Mouse (Mus musculus): ENCODE measurements around the gene H2-DMb1. TPM values are rescaled to one million over a fixed set of nuclear protein-coding genes. Genes with fewer than 3 reads are reported as not detected.

The H2-DMb1 gene
- polyA plus RNA-seq, 1 experiment from 2014 or later, result not detected

DNA sequence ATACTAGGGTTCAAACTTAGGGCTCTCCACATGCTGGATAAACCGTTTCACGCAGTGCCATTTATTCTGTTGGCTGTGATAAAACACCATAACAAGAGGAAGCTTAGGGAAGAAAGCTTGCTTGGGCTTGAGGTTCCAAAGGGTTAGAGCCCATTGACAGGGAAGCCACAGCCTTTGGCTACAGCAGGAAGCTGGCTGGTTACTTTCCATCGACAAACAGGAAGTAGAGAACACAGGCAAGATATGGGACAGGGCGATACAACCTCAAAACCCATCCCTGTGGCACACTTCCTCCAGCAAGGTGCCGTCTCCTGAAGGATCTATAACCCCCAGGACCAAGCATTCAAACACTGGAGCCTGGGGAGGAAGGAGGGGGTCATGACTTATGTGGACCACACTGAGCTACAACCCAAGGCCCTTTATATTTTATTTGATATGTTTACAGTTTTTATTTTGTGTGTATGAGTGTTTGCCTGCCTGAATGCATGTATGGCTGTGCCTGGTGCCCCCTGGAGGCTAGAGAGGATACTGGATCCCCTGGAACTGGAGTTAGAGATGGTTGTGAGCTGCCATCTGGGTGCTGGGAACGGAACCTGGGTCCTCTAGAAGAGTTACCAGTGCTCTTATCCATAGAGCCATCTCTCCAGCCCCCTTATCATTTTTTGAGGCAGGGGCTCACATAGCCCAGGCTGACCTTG lies 12.3 kb downstream of the H2-DMb1 start:
- Histone ChIP-seq H3K4me3 (no peak overlapping the region), H3K4me2 (no peak overlapping the region), H3K9me3 (replicated peaks) (no peaks in the 10 kb centered on the region; the same call in 1 of the 2 replicates), H3K27ac (no peak overlapping the region), H3K4me1 (no peaks in the 10 kb centered on the region), H3K27me3 (peaks cover 13% of the 10 kb centered on the region), H3K9ac (no peak overlapping the region), H3K36me3 (ENCODE audit: poor library complexity, severe bottlenecking) (no peaks in the 10 kb centered on the region)
- no peak for ATAC-seq
- 87% methylated on average over 6 of the region's 6 CpGs for WGBS

DNA sequence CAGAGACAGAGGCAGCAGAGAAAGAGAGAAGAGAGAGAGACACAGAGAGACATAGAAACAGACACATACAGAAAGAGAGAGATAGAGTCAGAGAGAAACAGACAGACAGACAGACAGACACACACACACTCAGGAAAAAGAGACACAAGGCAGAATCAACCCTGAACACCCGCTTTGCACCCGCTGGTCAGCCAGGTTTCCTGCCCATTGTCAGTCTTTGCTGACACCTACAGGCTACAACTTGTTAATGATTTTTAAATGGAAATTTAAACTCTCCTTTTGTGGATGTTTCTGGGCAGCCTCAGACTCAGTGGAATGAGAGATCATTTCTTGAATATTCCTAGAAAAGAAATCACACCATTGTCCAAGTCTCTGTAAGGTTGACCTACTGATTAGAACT lies 16.4 kb downstream of the H2-DMb1 start:
- Histone ChIP-seq H3K4me2 (no peak overlapping the region), H3K9me3 (replicated peaks) (peaks cover 7% of the 10 kb centered on the region; the same call in 1 of the 2 replicates), H3K36me3 (ENCODE audit: poor library complexity, severe bottlenecking) (no peaks in the 10 kb centered on the region), H3K4me3 (no peak overlapping the region), H3K4me1 (no peaks in the 10 kb centered on the region), H3K27me3 (peaks cover 10% of the 10 kb centered on the region; the same call in 1 of the 2 replicates), H3K27ac (no peak overlapping the region), H3K9ac (no peak overlapping the region)
- WGBS, result 0% methylated on average over 2 of the region's 2 CpGs
- ATAC-seq, result no peak

DNA sequence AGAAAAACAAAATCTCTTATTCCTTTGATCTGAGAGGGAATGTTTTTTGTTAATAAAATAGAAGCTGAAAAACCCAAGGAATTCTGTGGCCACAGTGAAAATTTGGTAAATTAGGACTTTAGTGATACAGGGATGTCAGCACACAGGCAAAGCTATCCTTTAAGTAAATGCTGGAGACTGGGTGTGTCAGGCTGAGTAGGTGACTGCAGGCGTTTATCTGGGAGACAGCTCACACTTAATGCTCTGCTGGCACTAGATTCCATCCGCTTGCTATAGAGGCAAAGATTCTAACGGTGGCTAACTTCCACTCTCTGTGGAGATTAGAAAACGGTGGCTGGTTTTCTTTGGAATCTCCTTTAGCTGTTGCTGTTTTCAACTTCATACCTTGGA lies 17.6 kb downstream of the H2-DMb1 start:
- no peaks in the 10 kb centered on the region for H3K36me3 ChIP-seq (ENCODE audit: poor library complexity, severe bottlenecking)
- H3K4me3 ChIP-seq, result no peak overlapping the region
- peaks cover 10% of the 10 kb centered on the region; the same call in 1 of the 2 replicates for H3K27me3 ChIP-seq
- ATAC-seq, result no peak
- no peak overlapping the region for H3K27ac ChIP-seq
- peaks cover 7% of the 10 kb centered on the region; the same call in 1 of the 2 replicates for H3K9me3 ChIP-seq (replicated peaks)
- H3K4me1 ChIP-seq, result no peaks in the 10 kb centered on the region
- WGBS, result 19% methylated on average over 4 of the region's 4 CpGs
- no peak overlapping the region for H3K4me2 ChIP-seq
- no peak overlapping the region for H3K9ac ChIP-seq

DNA sequence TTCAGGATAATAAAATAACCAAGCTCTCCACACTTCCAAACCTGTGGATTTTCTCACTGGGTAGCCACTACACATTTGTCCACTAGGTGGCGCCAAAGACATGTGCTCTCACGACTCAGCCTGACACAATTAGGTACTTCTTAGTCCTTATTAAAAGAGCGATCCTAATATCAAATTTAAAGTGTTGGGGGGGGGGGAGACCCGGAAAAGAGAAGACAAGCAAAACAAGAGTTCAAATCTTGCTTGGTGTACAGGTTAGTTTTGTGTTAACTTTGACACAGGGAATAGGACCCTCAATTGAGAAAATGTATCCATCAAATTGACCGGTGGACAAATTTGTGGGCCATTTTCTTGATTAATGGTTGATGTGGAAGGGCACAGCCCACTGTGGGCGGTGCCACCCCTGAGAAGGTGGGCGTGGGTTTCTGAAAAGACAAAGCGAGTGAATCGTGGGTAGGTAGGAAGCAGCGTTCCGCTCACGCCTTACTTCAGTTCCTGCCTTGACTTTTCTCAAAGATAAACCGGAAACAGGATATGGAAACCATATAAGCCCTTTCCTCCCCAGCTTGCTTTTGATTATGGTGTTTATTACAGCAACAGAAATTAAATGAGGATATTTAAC lies 18.1 kb downstream of the H2-DMb1 start:
- Histone ChIP-seq H3K9ac (no peak overlapping the region), H3K4me2 (no peak overlapping the region), H3K27me3 (peaks cover 10% of the 10 kb centered on the region; the same call in 1 of the 2 replicates), H3K27ac (no peak overlapping the region), H3K9me3 (replicated peaks) (peaks cover 7% of the 10 kb centered on the region; the same call in 1 of the 2 replicates), H3K36me3 (ENCODE audit: poor library complexity, severe bottlenecking) (no peaks in the 10 kb centered on the region), H3K4me3 (no peak overlapping the region), H3K4me1 (no peaks in the 10 kb centered on the region)
- no peak for ATAC-seq
- 42% methylated on average over 13 of the region's 13 CpGs for WGBS

DNA sequence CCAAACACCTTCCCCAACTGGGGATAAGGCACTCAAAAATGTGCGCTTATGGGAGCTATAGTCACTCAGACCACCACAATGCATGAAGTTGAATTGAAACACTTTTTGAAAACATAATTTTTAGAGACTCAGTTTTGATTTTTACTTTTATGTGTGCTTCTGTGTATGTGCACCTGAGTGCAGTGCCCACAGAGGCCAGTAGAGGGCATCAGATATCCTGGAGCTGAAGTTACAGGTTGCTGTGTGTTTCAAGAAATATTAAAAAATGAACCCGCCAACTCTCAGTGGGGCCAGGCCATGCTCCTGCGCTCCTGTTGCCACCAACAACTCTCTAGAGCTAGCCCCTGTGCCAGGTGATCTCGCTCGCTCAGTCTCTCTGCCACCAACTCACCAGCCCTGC lies 19.7 kb downstream of the H2-DMb1 start:
- ATAC-seq, result no peak
- Histone ChIP-seq H3K27me3 (peaks cover 10% of the 10 kb centered on the region; the same call in 1 of the 2 replicates), H3K4me1 (no peaks in the 10 kb centered on the region), H3K9me3 (replicated peaks) (peaks cover 22% of the 10 kb centered on the region; the same call in 1 of the 2 replicates), H3K9ac (no peak overlapping the region), H3K4me2 (no peak overlapping the region), H3K36me3 (ENCODE audit: poor library complexity, severe bottlenecking) (no peaks in the 10 kb centered on the region), H3K27ac (no peak overlapping the region), H3K4me3 (no peak overlapping the region)
- WGBS, result 96% methylated on average over 5 of the region's 5 CpGs

DNA sequence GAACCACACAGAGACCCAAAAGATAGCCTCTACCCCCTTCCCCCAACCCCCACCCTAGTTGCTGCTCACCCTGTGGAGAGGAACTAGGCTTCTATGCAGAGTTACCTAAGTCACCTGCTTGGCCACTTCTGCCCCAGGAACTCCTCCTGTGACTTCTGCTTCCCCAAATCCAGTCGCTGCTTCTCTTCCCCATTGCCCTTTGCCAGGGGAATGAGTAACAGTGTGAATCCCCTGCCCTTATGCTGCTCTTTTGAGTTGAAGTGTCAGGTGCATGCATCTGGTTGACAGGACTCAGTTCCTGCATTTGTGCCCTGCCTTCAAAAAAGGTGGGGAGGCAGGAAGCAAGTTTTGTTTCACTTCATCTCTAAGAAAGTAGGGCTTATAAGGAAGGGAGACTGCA lies 21.2 kb downstream of the H2-DMb1 start:
- no peak overlapping the region for H3K9ac ChIP-seq
- ATAC-seq, result no peak
- H3K9me3 ChIP-seq (replicated peaks), result peaks cover 22% of the 10 kb centered on the region; the same call in 1 of the 2 replicates
- 66% methylated on average over 1 of the region's 1 CpGs for WGBS
- no peaks in the 10 kb centered on the region for H3K4me1 ChIP-seq
- H3K4me3 ChIP-seq, result no peak overlapping the region
- peaks cover 4% of the 10 kb centered on the region; the same call in 1 of the 2 replicates for H3K27me3 ChIP-seq
- no peaks in the 10 kb centered on the region for H3K36me3 ChIP-seq (ENCODE audit: poor library complexity, severe bottlenecking)
- no peak overlapping the region for H3K27ac ChIP-seq
- no peak overlapping the region for H3K4me2 ChIP-seq

DNA sequence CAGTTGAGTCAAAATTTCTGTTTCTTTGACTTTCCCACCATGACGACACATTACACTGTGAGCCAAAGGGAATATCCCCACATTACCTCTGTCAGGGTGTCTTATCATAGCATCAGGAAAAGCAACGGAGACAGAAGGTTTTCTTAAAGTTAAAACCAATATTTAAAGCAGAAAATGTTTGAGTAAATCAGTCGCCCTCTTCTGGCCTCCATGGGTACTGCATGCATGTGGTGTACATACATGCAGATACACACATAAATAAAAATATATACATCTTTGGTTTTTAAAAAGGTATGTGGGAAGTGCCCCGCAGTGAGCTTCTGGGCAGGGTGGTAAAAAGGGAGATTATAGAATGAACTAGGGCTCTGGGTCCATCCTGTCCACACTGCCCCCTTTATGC lies 24.3 kb downstream of the H2-DMb1 start:
- H3K27me3 ChIP-seq, result peaks cover 3% of the 10 kb centered on the region; the same call in 1 of the 2 replicates
- no peak overlapping the region for H3K4me3 ChIP-seq
- no peak overlapping the region for H3K9ac ChIP-seq
- no peak overlapping the region for H3K27ac ChIP-seq
- H3K9me3 ChIP-seq (replicated peaks), result peaks cover 21% of the 10 kb centered on the region; the same call in 1 of the 2 replicates
- no peak overlapping the region for H3K4me2 ChIP-seq
- no peak for ATAC-seq
- H3K36me3 ChIP-seq (ENCODE audit: poor library complexity, severe bottlenecking), result no peaks in the 10 kb centered on the region
- WGBS, result 78% methylated on average over 4 of the region's 4 CpGs
- H3K4me1 ChIP-seq, result no peaks in the 10 kb centered on the region

DNA sequence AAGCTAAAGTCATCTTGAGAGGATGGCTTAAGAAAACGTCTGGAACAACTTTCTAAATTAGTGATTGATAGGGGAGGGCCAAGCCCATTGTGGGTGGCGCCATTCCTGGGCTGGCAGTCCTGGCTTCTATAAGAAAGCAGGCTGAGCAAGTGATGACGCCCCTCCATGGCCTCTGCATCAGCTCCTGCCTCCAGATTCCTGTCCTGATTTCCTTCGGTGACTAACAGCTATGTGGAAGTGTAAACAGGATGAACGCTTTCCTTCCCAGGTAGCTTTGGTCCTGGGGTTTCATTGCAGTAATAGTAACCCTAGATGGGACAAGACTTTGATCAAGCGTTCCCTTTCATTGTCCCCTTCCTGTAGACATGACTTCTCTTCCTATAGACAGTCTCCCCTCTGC lies 26.1 kb downstream of the H2-DMb1 start:
- Histone ChIP-seq H3K4me3 (no peak overlapping the region), H3K27ac (no peak overlapping the region), H3K9me3 (replicated peaks) (peaks cover 15% of the 10 kb centered on the region; the same call in 1 of the 2 replicates), H3K9ac (no peak overlapping the region), H3K36me3 (ENCODE audit: poor library complexity, severe bottlenecking) (no peaks in the 10 kb centered on the region), H3K27me3 (peaks cover 12% of the 10 kb centered on the region), H3K4me2 (no peak overlapping the region), H3K4me1 (no peaks in the 10 kb centered on the region)
- ATAC-seq, result no peak
- WGBS, result 64% methylated on average over 6 of the region's 6 CpGs

DNA sequence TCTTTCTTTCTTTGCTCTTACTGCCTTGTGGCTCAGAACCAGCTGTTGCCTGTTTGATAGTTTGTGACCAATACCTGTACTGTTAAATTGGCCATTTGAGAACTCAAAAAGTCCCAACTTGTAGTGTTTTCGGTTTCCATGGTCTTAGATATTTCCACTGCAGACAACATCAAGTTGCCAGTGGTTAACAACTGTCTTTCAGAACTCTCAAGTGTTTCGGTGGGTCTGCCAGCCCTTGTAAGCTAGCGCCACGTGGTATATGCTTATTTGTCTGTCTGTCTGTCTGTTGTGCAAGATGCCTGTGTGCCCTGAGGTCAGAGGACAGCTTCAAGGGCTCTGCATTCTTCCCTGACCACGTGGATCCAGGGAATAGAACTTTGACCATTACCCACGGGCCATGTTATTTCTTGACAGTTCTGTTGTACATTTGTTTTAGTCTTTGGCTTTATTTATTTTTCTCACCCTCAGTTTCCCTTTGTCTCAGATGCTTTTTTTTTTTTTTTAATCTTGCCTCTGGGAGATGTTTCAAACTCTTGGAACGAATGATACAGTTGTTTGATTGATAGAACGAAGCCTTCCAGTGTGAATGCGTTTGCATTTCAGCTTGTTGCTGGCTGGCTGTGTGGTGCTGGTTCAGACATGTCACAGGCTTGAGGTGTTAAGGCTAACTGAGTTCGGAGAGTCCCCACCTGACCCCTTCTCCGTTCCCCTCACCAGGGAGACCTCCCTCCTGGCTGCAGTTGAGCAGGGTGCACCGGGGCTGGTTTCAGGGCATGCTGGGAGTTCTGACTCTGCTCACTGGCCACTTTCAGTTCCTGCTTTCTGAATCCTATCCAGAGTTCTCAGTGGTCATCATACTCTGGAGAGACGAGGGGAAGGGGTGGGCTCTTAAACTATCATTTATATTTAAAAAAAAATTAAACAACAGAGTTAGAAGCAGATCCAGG lies 27.3 kb downstream of the H2-DMb1 start:
- no peak overlapping the region for H3K27ac ChIP-seq
- no peaks in the 10 kb centered on the region for H3K36me3 ChIP-seq (ENCODE audit: poor library complexity, severe bottlenecking)
- H3K9ac ChIP-seq, result no peak overlapping the region
- WGBS, result 75% methylated on average over 13 of the region's 13 CpGs
- no peak overlapping the region for H3K4me2 ChIP-seq
- no peak overlapping the region for H3K4me3 ChIP-seq
- no peaks in the 10 kb centered on the region for H3K4me1 ChIP-seq
- ATAC-seq, result no peak
- H3K9me3 ChIP-seq (replicated peaks), result peaks cover 15% of the 10 kb centered on the region; the same call in 1 of the 2 replicates
- H3K27me3 ChIP-seq, result peaks cover 21% of the 10 kb centered on the region

DNA sequence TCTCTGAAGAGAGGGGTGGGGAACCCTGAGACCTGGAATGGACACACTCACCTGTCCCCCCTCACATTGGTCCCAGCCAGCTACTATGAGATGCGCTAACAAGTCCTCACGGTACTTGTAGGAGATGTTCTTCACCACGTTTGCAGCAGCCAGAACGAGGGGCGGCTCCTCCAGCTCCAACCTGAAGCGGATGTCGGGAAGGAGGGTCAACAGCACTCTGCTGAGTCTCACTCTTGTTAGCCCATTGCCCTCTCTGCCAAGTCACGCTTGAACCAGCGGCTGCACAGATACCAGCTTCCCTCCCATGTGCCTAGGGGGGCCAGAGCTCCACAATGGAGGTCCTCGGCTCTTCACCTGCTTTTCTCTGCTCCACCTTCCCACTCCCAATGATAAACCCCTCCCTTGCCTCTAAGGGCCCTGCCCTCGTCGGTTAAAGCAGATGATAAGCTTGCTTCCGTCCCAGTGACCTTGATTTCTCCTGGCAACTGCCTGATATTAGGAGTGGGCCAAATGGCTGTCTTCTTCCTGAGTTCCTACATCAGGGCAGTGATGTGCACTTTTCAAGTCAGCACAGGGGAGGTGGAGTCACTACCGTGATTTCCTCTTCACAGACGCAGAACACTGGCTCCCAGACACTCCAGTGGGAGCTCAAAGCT lies 30.8 kb downstream of the H2-DMb1 start:
- Histone ChIP-seq H3K4me1 (peaks cover 16% of the 10 kb centered on the region), H3K27me3 (peaks cover 53% of the 10 kb centered on the region), H3K4me3 (no peak overlapping the region), H3K4me2 (no peak overlapping the region), H3K27ac (no peak overlapping the region), H3K9me3 (replicated peaks) (no peaks in the 10 kb centered on the region), H3K9ac (no peak overlapping the region), H3K36me3 (ENCODE audit: poor library complexity, severe bottlenecking) (no peaks in the 10 kb centered on the region)
- no peak for ATAC-seq
- WGBS, result 81% methylated on average over 15 of the region's 15 CpGs

DNA sequence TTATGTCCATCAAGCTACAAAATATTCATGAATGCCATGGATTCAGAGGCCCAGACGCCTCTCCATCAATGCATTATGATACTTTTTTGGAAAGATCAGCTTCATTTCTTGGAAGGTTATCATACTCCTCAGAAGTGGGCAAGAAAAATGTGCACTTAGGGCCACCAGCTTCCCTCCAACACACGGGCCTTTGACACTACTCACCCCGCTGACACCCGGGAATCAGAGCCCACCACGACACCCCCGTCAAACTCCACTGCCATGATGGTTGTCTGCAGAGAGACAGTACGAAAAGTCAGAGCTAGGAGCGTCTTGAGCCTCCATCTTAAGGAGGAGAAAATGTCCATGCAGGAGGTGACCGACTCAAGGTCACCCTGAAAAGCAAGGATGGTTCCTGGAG lies 32.7 kb downstream of the H2-DMb1 start:
- H3K9me3 ChIP-seq (replicated peaks), result no peaks in the 10 kb centered on the region
- peaks cover 69% of the 10 kb centered on the region for H3K27me3 ChIP-seq
- no peak for ATAC-seq
- H3K36me3 ChIP-seq (ENCODE audit: poor library complexity, severe bottlenecking), result no peaks in the 10 kb centered on the region
- no peak overlapping the region for H3K4me2 ChIP-seq
- peaks cover 16% of the 10 kb centered on the region for H3K4me1 ChIP-seq
- 89% methylated on average over 9 of the region's 9 CpGs for WGBS
- no peak overlapping the region for H3K9ac ChIP-seq
- no peak overlapping the region for H3K27ac ChIP-seq
- no peak overlapping the region for H3K4me3 ChIP-seq

Measured in forebrain, embryonic 13.5 days (tissue).